Comparison of ENCODE assay signal across 19 mouse cellular contexts in genomic region chr16:43599707-43600106, GRCm38 (mm10).
"Had no signal": no experiment of that assay in that cellular context is flagged by ENCODE, and none has a peak within 500 bp of the region (broad histone marks: within the 10 kb centered on the region; RNA-seq: fewer than 3 reads in every experiment).

No protein-coding gene starts in this region.

- DNase-seq: kidney, postnatal 14 days; kidney, postnatal 4 days; layer of hippocampus, adult 9-11 months; layer of hippocampus, postnatal 36 days; liver, embryonic 13.5 days; lung, adult 2 months; retina, postnatal 1 day; right cerebral cortex, postnatal 25 days; spleen, adult 18-20 months; thymus, adult 18-20 months; thymus, postnatal 4 days had no signal

- H3K4me1 ChIP-seq: liver, embryonic 13.5 days; stomach, embryonic 15.5 days had no signal

- H3K9ac ChIP-seq: kidney, embryonic 15.5 days; liver, embryonic 13.5 days; midbrain, embryonic 12.5 days; midbrain, embryonic 15.5 days; neural tube, embryonic 13.5 days; stomach, embryonic 15.5 days had no signal

- H3K27me3 ChIP-seq: kidney, embryonic 15.5 days; liver, embryonic 13.5 days; midbrain, embryonic 12.5 days; midbrain, embryonic 15.5 days; neural tube, embryonic 13.5 days; stomach, embryonic 15.5 days had no signal

- H3K4me2 ChIP-seq: kidney, embryonic 15.5 days; liver, embryonic 13.5 days; midbrain, embryonic 12.5 days; midbrain, embryonic 15.5 days; neural tube, embryonic 13.5 days; stomach, embryonic 15.5 days had no signal

- H3K27ac ChIP-seq: kidney, embryonic 15.5 days; left cerebral cortex, adult 2 months; liver, embryonic 13.5 days; macrophage; midbrain, embryonic 12.5 days; midbrain, embryonic 15.5 days; neural tube, embryonic 13.5 days; stomach, embryonic 15.5 days had no signal

- H3K9me3 ChIP-seq: kidney, embryonic 15.5 days; liver, embryonic 13.5 days; midbrain, embryonic 12.5 days; midbrain, embryonic 15.5 days; neural tube, embryonic 13.5 days; stomach, embryonic 15.5 days had no signal

- H3K36me3 ChIP-seq: liver, embryonic 13.5 days; midbrain, embryonic 15.5 days; stomach, embryonic 15.5 days had no signal

- H3K4me3 ChIP-seq: kidney, embryonic 15.5 days; left cerebral cortex, adult 2 months; liver, embryonic 13.5 days; midbrain, embryonic 12.5 days; midbrain, embryonic 15.5 days; myocyte; neural tube, embryonic 13.5 days; stomach, embryonic 15.5 days had no signal

- ATAC-seq: midbrain, embryonic 15.5 days had no signal
